Mouse (Mus musculus) CH12F3 (cell line): ENCODE measurements around the gene Tnfrsf9.
"Not testable (repeated sequence)": the region's sequence is repeated elsewhere in the genome, so short reads cannot be mapped to it uniquely, and the experiment has no call there.

Source experiments
- in situ Hi-C: fragments of 300-500 bp; cut with MboI; formaldehyde crosslinking; loops from 2 replicates; pipeline ENCODE4 v1.14.3; 2020; ENCODE audit warnings: low sequenced_read_pairs

Tnfrsf9 gene

GRCm38 (mm10) chr4:150891308-150891707 is 23.1 kb upstream of the Tnfrsf9 start:
- in situ Hi-C loops, result no loop called here

GRCm38 (mm10) chr4:150894718-150895501 is 19.5 kb upstream of the Tnfrsf9 start:
- in situ Hi-C loops, result no loop called here

- in situ Hi-C loops, result no loop called here
Observed at GRCm38 (mm10) chr4:150896896-150897624, 17.3 kb upstream of the Tnfrsf9 start.

GRCm38 (mm10) chr4:150898716-150899365 is 15.5 kb upstream of the Tnfrsf9 start:
- in situ Hi-C loops, result no loop called here

GRCm38 (mm10) chr4:150900486-150900885 is 13.9 kb upstream of the Tnfrsf9 start:
- in situ Hi-C loops, result no loop called here

GRCm38 (mm10) chr4:150901651-150902050 is 12.7 kb upstream of the Tnfrsf9 start:
- in situ Hi-C loops, result no loop called here

GRCm38 (mm10) chr4:150902062-150902461 is 12.3 kb upstream of the Tnfrsf9 start:
- in situ Hi-C loops, result no loop called here

- in situ Hi-C loops, result no loop called here
Observed at GRCm38 (mm10) chr4:150903091-150903742, 11.1 kb upstream of the Tnfrsf9 start.

GRCm38 (mm10) chr4:150907099-150907498 is 7.3 kb upstream of the Tnfrsf9 start:
- in situ Hi-C loops, result no loop called here

GRCm38 (mm10) chr4:150908512-150908911 is 5.8 kb upstream of the Tnfrsf9 start:
- in situ Hi-C loops, result not testable (repeated sequence)

GRCm38 (mm10) chr4:150909451-150910156 is 4.8 kb upstream of the Tnfrsf9 start:
- in situ Hi-C loops, result no loop called here

- in situ Hi-C loops, result no loop called here
Observed at GRCm38 (mm10) chr4:150910164-150910951, 4.0 kb upstream of the Tnfrsf9 start.

GRCm38 (mm10) chr4:150913743-150914142 is 619 bp upstream of the Tnfrsf9 start:
- in situ Hi-C loops, result no loop called here

GRCm38 (mm10) chr4:150915181-150915906 is 982 bp downstream of the Tnfrsf9 start:
- in situ Hi-C loops, result no loop called here

GRCm38 (mm10) chr4:150917336-150918027 is 3.1 kb downstream of the Tnfrsf9 start:
- in situ Hi-C loops, result no loop called here

GRCm38 (mm10) chr4:150921206-150921605 is 6.8 kb downstream of the Tnfrsf9 start:
- in situ Hi-C loops, result no loop called here

- in situ Hi-C loops, result no loop called here
Observed at GRCm38 (mm10) chr4:150924308-150924707, 9.9 kb downstream of the Tnfrsf9 start.

GRCm38 (mm10) chr4:150924936-150925335 is 10.6 kb downstream of the Tnfrsf9 start:
- in situ Hi-C loops, result no loop called here
